Mouse (Mus musculus) small intestine, adult 2 months (tissue): ENCODE measurements around the gene Csdc2.

Source experiments
- CTCF ChIP-seq: fragments of 200-500 bp; IDR thresholded peaks from 2 replicates; pipeline ENCODE4 v1.5.1; 2012; ENCODE audit warnings: low read depth, mild to moderate bottlenecking, control low read depth, inconsistent platforms, low read length, moderate library complexity, mixed read lengths; ENCODE audit not compliant: insufficient replicate concordance, insufficient read length; ENCODE audit errors: extremely low read depth
- POLR2A ChIP-seq: fragments of 200-500 bp; IDR thresholded peaks from 2 replicates; pipeline ENCODE4 v1.6.1; 2012; ENCODE audit warnings: low read depth, mild to moderate bottlenecking, control low read depth, inconsistent platforms, low read length, moderate library complexity

DNA sequence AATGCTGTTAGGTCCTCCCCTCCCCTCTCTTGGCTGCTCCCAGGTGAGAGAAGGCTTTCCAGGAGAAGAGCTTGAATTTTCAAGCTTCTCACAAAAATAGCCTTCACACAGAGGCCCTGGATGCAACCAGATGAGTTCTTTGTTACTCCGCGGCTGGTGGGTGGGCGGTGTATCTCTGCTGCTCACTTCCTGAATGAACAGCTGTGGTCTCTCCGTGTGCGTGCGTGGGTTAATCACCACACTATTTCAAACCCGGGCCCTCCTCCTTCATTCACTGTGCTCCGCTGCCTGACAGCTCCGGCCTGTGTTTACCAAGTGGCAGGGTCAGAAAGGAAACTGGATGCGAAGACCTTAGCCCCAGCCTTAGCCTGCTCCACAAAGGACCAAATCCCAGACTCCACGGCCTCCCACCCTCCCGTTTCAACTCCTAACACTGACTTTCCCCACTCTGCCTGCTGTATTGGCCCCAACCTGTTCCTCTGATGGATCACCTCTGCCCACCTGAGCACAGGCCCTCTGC, 3.5 kb upstream of the Csdc2 start:
- TF ChIP-seq CTCF (no peak), POLR2A (no peak)
